Mouse (Mus musculus) embryonic facial prominence, embryonic 14.5 days (tissue): Measurements from ENCODE around the gene Gnb2. TPM values are rescaled to one million over a fixed set of nuclear protein-coding genes. Genes with fewer than 3 reads are reported as not detected.

Experiments used
- ATAC-seq: fragments of 200-750 bp; cut with Nextera tagmentation; 2 replicates; pipeline ENCODE4 v1.8.0; 2017; ENCODE audit warnings: low read depth, moderate number of reproducible peaks, moderate TSS enrichment
- DNase-seq: peaks from one replicate; pipeline ENCODE4 v3.0.0-alpha.2; 2015; ENCODE audit warnings: low spot score
- H3K27ac ChIP-seq: fragments of 300-500 bp; sonication (generic); replicated peaks from 2 replicates; pipeline ENCODE4 v1.5.1; 2014; ENCODE audit warnings: low read depth, mild to moderate bottlenecking, low read length, moderate library complexity
- H3K27me3 ChIP-seq: fragments of 300-500 bp; sonication (generic); replicated peaks from 2 replicates; pipeline ENCODE4 v1.6.1; 2014; ENCODE audit warnings: low read length; ENCODE audit not compliant: control insufficient read depth, insufficient read depth
- H3K36me3 ChIP-seq: fragments of 300-500 bp; sonication (generic); 2 replicates; pipeline ENCODE4 v1.6.1; 2014; ENCODE audit warnings: low read length, mixed read lengths; ENCODE audit not compliant: control insufficient read depth, insufficient read depth
- H3K4me1 ChIP-seq: fragments of 300-500 bp; sonication (generic); 2 replicates; pipeline ENCODE4 v1.6.1; 2014; ENCODE audit warnings: antibody characterized with exemption, low read length; ENCODE audit not compliant: control insufficient read depth, insufficient read depth
- H3K4me2 ChIP-seq: fragments of 300-500 bp; sonication (generic); 2 replicates; pipeline ENCODE4 v1.6.1; 2014; ENCODE audit warnings: low read depth, mild to moderate bottlenecking, low read length, moderate library complexity, mixed read lengths
- H3K4me3 ChIP-seq: fragments of 300-500 bp; sonication (generic); 2 replicates; pipeline ENCODE4 v1.5.1; 2014; ENCODE audit warnings: low read depth, mild to moderate bottlenecking, low read length
- H3K9ac ChIP-seq: fragments of 300-500 bp; sonication (generic); 2 replicates; pipeline ENCODE4 v1.6.1; 2014; ENCODE audit warnings: low read depth, mild to moderate bottlenecking, low read length, moderate library complexity, mixed read lengths
- H3K9me3 ChIP-seq: fragments of 300-500 bp; sonication (generic); 2 replicates; pipeline ENCODE4 v1.6.1; 2016; ENCODE audit warnings: low read length; ENCODE audit not compliant: control insufficient read depth
- WGBS: fragments of 180-500 bp; shearing (Covaris S2); extraction: QIAGEN DNeasy Blood & Tissue Kit; methylation state at CpG from one replicate; pipeline ENCODE4 v1.1.7; 2014; 5-methylcytosine and 5-hydroxymethylcytosine counted together
- polyA plus RNA-seq: library from polyadenylated mRNA; unstranded; fragments of >200 nt; fragmentation: Nextera tagmentation; extraction: Ambion mirVana; gene quantifications from 2 replicates; pipeline ENCODE4 v1.2.1, GENCODE M21; 2014

The Gnb2 gene
- polyA plus RNA-seq, 1 experiment from 2014 or later: 430 TPM

- no peak for DNase-seq
- Histone ChIP-seq H3K9ac (no peak overlapping the region), H3K4me3 (no peak overlapping the region), H3K4me2 (no peak overlapping the region), H3K36me3 (no peaks in the 10 kb centered on the region), H3K27me3 (0 out of 2 replicates have a peak, but pooled peaks cover 4% of the 10 kb centered on the region), H3K4me1 (0 out of 2 replicates have a peak, but pooled peaks cover 7% of the 10 kb centered on the region), H3K27ac (no peak overlapping the region), H3K9me3 (no peaks in the 10 kb centered on the region)
- WGBS: 72% methylated on average over 8 of the region's 8 CpGs
- no peak for ATAC-seq
These were observed 35.0 kb upstream of the Gnb2 start for GRCm38 (mm10) chr5:137568223-137568798.

GRCm38 (mm10) chr5:137566416-137566815, 33.1 kb upstream of the Gnb2 start:
- ATAC-seq (no peak), DNase-seq (no peak)
- 93% methylated on average over 5 of the region's 5 CpGs for WGBS

GRCm38 (mm10) chr5:137565744-137566143, 32.4 kb upstream of the Gnb2 start:
- Histone ChIP-seq H3K4me1 (0 out of 2 replicates have a peak, but pooled peaks cover 7% of the 10 kb centered on the region), H3K4me3 (no peak overlapping the region), H3K9ac (no peak overlapping the region), H3K27me3 (no peaks in the 10 kb centered on the region), H3K36me3 (no peaks in the 10 kb centered on the region), H3K4me2 (no peak overlapping the region), H3K27ac (no peak overlapping the region), H3K9me3 (no peaks in the 10 kb centered on the region)
- 66% methylated on average over 5 of the region's 6 CpGs for WGBS
- no peak for DNase-seq
- no peak for ATAC-seq

More at GRCm38 (mm10) chr5:137566416-137566815, 33.1 kb upstream of the Gnb2 start:
- no peaks in the 10 kb centered on the region for H3K36me3 ChIP-seq
- H3K9ac ChIP-seq: no peak overlapping the region
- no peaks in the 10 kb centered on the region for H3K9me3 ChIP-seq
- no peak overlapping the region for H3K27ac ChIP-seq
- 0 out of 2 replicates have a peak, but pooled peaks cover 7% of the 10 kb centered on the region for H3K4me1 ChIP-seq
- no peak overlapping the region for H3K4me3 ChIP-seq
- H3K27me3 ChIP-seq: no peaks in the 10 kb centered on the region
- H3K4me2 ChIP-seq: no peak overlapping the region

GRCm38 (mm10) chr5:137562965-137563364, 29.7 kb upstream of the Gnb2 start:
- no peak for ATAC-seq
- no peaks in the 10 kb centered on the region for H3K36me3 ChIP-seq
- H3K4me1 ChIP-seq: no peaks in the 10 kb centered on the region
- 70% methylated on average over 10 of the region's 10 CpGs for WGBS
- no peak overlapping the region for H3K4me2 ChIP-seq
- no peak overlapping the region for H3K27ac ChIP-seq
- no peak overlapping the region for H3K9ac ChIP-seq
- no peak for DNase-seq
- H3K9me3 ChIP-seq: no peaks in the 10 kb centered on the region
- H3K4me3 ChIP-seq: no peak overlapping the region
- H3K27me3 ChIP-seq: no peaks in the 10 kb centered on the region

- Histone ChIP-seq H3K27me3 (no peaks in the 10 kb centered on the region), H3K36me3 (no peaks in the 10 kb centered on the region), H3K9me3 (no peaks in the 10 kb centered on the region), H3K4me1 (no peaks in the 10 kb centered on the region), H3K4me2 (no peak overlapping the region), H3K27ac (no peak overlapping the region), H3K9ac (no peak overlapping the region), H3K4me3 (no peak overlapping the region)
- ATAC-seq (no peak), DNase-seq (no peak)
- WGBS: 66% methylated on average over 6 of the region's 6 CpGs
These were observed 28.2 kb upstream of the Gnb2 start for GRCm38 (mm10) chr5:137561556-137561955.

GRCm38 (mm10) chr5:137553898-137554297, 20.6 kb upstream of the Gnb2 start:
- no peak; the same call in 1 of the 2 replicates for ATAC-seq
- peak overlapping the region; percentile 48 for H3K4me2 ChIP-seq
- H3K4me3 ChIP-seq: peak overlapping the region; percentile 20

GRCm38 (mm10) chr5:137553411-137553837, 20.1 kb upstream of the Gnb2 start, which contains the start of gene Actl6b:
TSS of gene Actl6b (plus strand) at chr5:137553517.
- Histone ChIP-seq H3K36me3 (no peaks in the 10 kb centered on the region), H3K27me3 (peaks cover 9% of the 10 kb centered on the region), H3K4me2 (peak within 1 kb of the TSS; percentile 48), H3K27ac (no peak within 1 kb of the TSS), H3K9me3 (no peaks in the 10 kb centered on the region), H3K4me3 (peak within 1 kb of the TSS; percentile 20), H3K4me1 (no peaks in the 10 kb centered on the region), H3K9ac (no peak within 1 kb of the TSS; the same call in 1 of the 2 replicates)
- DNase-seq (peak; percentile 88), ATAC-seq (peak; percentile 93)
- 2% methylated on average over 29 of the region's 37 CpGs for WGBS

More at GRCm38 (mm10) chr5:137553898-137554297, 20.6 kb upstream of the Gnb2 start:
- no peak overlapping the region; the same call in 1 of the 2 replicates for H3K9ac ChIP-seq
- no peaks in the 10 kb centered on the region for H3K9me3 ChIP-seq
- no peak overlapping the region for H3K27ac ChIP-seq
- peaks cover 9% of the 10 kb centered on the region for H3K27me3 ChIP-seq
- H3K4me1 ChIP-seq: no peaks in the 10 kb centered on the region
- WGBS: 43% methylated on average over 11 of the region's 11 CpGs
- no peak for DNase-seq
- no peaks in the 10 kb centered on the region for H3K36me3 ChIP-seq

GRCm38 (mm10) chr5:137553000-137553399, 19.7 kb upstream of the Gnb2 start:
- H3K36me3 ChIP-seq: no peaks in the 10 kb centered on the region
- ATAC-seq (no peak), DNase-seq (no peak)
- WGBS: 29% methylated on average over 6 of the region's 6 CpGs
- H3K27me3 ChIP-seq: peaks cover 9% of the 10 kb centered on the region
- H3K9me3 ChIP-seq: no peaks in the 10 kb centered on the region
- no peak overlapping the region for H3K27ac ChIP-seq
- no peaks in the 10 kb centered on the region for H3K4me1 ChIP-seq
- H3K4me3 ChIP-seq: peak overlapping the region; percentile 20
- peak overlapping the region; percentile 48 for H3K4me2 ChIP-seq
- no peak overlapping the region for H3K9ac ChIP-seq

GRCm38 (mm10) chr5:137551119-137551518, 17.8 kb upstream of the Gnb2 start:
- H3K4me3 ChIP-seq: no peak overlapping the region
- no peak overlapping the region for H3K4me2 ChIP-seq
- H3K27ac ChIP-seq: no peak overlapping the region
- peaks cover 9% of the 10 kb centered on the region for H3K27me3 ChIP-seq
- H3K36me3 ChIP-seq: no peaks in the 10 kb centered on the region
- no peak overlapping the region for H3K9ac ChIP-seq
- DNase-seq (no peak), ATAC-seq (no peak)
- no peaks in the 10 kb centered on the region for H3K9me3 ChIP-seq
- H3K4me1 ChIP-seq: no peaks in the 10 kb centered on the region
- 70% methylated on average over 5 of the region's 5 CpGs for WGBS
